Mouse (Mus musculus) thymus, postnatal 4 days (tissue): ENCODE data around the gene Myh2.

ENCODE experiments used
- DNase-seq: peaks from one replicate; pipeline ENCODE4 v3.0.0; 2021

Myh2 gene

DNA sequence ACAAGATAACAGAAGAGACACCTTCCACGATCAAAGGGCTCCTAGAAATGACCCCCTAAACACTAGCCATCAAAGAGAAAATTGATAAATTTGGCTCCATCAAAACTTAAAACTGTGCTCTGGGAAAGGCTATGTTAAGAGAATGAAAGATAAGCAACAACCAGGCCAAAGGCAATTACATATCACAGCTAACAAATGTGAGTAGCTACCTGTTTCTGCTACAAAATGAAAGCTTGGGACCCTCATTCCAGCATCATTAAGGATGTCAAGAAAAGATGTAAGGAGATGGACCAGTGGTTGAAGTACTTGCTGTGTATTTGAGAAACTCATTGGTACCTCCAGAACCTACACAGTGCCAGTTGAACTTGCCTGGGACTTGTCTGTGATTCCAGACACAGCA lies 17.0 kb upstream of the Myh2 start:
- DNase-seq, result no peak

DNA sequence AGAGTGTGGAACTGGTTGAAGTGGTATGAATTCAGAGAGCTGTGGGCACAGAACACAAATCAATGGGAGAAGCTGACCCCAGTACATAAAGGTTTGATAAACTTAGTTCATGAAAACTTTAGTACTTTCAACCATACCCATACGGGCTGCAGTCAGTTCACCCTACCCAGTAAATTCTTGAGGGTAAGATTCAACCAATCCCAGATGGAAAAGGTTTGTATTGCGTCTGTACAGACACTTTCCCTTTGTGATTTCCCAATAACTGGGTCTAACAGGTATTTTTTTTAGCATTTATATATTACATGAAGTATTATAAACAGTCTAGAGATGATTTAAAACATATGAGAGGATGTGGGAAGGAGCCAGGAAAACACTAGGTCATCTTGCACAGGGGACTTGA lies 15.2 kb upstream of the Myh2 start:
- no peak for DNase-seq

GRCm38 (mm10) chr11:67160131-67160530 lies 10.7 kb upstream of the Myh2 start:
- DNase-seq, result no peak

- no peak for DNase-seq
Measured at GRCm38 (mm10) chr11:67163701-67164100, 7.1 kb upstream of the Myh2 start.

DNA sequence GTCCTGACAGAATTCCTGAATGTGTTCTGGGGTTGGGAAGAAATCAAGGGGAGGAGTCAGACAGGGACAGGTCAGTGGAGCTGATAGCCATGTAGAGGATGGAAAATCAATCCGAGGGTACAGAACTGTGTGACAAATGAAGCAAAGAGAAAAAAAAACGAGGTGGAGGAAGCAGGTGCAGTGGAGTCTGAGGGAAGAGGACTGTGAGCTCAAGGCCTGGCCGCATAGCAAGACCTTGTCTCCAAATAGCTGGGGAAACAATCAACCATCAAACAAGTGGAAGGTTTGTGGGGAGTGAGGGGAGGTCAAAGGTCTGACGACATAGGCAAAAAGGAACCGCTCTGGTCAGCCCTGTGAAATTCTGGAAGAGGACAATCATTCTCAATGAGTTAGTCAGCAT lies 6.0 kb upstream of the Myh2 start:
- no peak for DNase-seq

- DNase-seq, result no peak
Measured at GRCm38 (mm10) chr11:67169301-67169700, 1.5 kb upstream of the Myh2 start.

DNA sequence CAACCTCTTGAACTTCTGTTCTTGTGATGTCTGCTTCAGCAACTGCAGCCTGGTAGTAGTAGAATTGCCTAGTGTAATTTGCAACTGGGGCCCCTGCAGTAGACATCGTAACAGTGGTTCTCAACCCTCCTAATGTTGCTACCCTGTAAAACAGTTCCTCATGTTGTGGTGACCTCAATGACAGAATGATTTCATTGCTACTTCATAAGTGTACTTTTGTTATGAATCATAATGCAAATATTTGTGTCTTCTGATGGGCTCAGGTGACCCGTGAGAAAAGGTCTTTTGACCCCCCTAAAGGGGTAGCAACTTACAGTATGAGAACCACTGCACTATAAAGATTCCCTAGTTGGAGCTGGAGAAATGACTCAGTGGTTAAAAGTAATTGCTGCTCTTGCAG lies 1.6 kb downstream of the Myh2 start:
- no peak for DNase-seq

- no peak for DNase-seq
Measured at GRCm38 (mm10) chr11:67176376-67176775, 5.5 kb downstream of the Myh2 start.

GRCm38 (mm10) chr11:67190316-67190715 lies 19.5 kb downstream of the Myh2 start:
- DNase-seq, result no peak

DNA sequence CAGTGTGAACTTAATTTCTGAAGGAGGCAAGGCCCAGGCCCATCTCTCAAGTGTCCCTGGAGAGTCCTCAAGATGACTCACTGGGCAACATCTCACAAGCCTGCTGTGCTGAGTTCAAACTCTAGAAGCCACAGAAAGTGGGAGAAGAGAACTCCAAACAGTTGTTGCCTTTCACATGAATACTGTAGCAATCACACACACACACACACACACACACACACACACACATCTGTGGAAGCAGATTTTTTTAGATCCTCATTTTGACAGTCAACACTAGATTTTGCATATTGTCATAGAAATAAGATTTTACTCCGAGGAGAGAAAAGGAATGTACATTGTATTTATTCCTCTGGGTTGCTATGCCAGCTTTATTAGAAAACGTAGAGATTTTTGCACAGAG lies 20.0 kb downstream of the Myh2 start:
- DNase-seq, result no peak

GRCm38 (mm10) chr11:67191496-67191895 lies 20.7 kb downstream of the Myh2 start:
- no peak for DNase-seq

- no peak for DNase-seq
Measured at GRCm38 (mm10) chr11:67199321-67199720, 28.5 kb downstream of the Myh2 start.

GRCm38 (mm10) chr11:67199752-67200151 lies 28.9 kb downstream of the Myh2 start, which contains the start of gene Myh1:
Gene Myh1 (plus strand): TSS chr11:67200052.
- DNase-seq, result no peak

DNA sequence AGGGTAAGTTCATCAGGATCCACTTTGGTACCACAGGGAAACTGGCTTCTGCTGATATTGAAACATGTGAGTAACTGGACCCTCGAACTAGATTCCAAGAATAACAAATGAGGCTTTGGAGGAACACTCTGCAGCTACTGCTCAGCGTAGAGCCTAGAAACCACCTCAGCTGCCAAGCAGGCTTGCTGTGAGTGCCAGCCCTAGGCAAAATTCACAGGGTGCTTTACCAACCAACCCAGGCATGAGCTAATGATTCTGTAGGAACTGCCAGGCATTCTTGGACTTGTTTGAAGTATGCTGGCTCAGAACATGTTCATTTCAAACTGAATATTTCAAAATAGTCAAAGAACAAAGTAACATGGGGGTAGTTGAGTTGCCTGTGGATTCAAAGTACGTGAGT lies 33.9 kb downstream of the Myh2 start:
- DNase-seq, result no peak

GRCm38 (mm10) chr11:67221803-67222202 lies 51.0 kb downstream of the Myh2 start:
- no peak for DNase-seq

- no peak for DNase-seq
Measured at GRCm38 (mm10) chr11:67224466-67224865, 53.6 kb downstream of the Myh2 start.

- DNase-seq, result no peak
Measured at GRCm38 (mm10) chr11:67228731-67229130, 57.9 kb downstream of the Myh2 start.

- DNase-seq, result no peak
Measured at GRCm38 (mm10) chr11:67229166-67229565, 58.3 kb downstream of the Myh2 start.

DNA sequence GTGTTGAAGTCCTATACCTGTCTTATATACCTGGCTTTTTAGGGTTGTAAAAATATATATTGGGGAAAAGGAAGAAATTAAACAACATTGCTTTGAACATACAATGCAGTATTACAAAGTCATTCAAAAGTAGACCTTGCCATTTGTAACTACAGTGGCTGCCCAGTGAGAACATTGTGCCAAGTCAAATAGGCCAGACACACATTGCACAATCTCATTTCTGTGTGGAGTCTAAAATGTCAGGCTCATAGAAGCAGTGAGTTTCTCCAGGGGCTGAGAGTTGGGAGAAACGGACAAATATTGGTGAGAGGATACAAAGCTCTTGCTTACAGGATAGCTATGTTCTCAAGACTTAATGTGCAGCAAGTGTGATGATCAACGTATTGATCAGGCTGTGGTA lies 59.1 kb downstream of the Myh2 start:
- no peak for DNase-seq

GRCm38 (mm10) chr11:67235639-67236358 lies 65.0 kb downstream of the Myh2 start:
- peak; percentile 12 for DNase-seq

GRCm38 (mm10) chr11:67236799-67237198 lies 66.0 kb downstream of the Myh2 start:
- no peak for DNase-seq

DNA sequence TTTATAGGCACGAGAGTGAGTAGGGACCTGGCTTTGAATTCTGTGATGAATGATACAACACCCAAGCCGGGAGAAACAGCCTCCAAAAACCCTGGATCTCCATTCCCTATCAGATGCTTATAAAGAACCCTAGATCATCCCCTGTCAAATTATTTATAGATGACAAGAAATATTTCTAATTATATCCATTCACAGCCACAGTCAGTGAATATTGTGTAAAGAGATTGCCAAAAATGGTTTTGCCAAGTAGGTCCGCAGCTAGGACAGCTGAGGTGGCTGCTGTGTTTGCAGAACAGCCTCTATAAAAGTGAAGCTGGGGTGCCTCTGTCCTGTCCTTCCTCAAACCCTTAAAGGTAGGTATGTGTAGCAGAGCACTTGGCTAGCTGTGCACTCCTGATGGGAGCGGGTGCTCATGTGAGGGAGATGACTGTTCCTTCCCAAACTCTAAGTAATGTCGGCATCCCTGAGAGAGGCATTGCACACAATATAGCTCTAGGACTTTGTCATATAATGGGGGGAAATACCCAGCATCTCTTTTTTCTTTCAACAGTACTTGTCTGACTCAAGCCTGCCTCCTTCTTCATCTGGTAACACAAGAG lies 66.8 kb downstream of the Myh2 start, which contains the start of gene Myh4:
Myh4 (plus strand) TSS at position 549 of the 599 bp plus-strand sequence.
- no peak for DNase-seq

GRCm38 (mm10) chr11:67241051-67241450 lies 70.2 kb downstream of the Myh2 start:
- no peak for DNase-seq
